Mouse (Mus musculus): ENCODE data around the gene Fam19a1. TPM values are rescaled to one million over a fixed set of nuclear protein-coding genes. Genes with fewer than 3 reads are reported as not detected.

The Fam19a1 gene
- total and polyA plus RNA-seq, 3 experiments, result not detected

DNA sequence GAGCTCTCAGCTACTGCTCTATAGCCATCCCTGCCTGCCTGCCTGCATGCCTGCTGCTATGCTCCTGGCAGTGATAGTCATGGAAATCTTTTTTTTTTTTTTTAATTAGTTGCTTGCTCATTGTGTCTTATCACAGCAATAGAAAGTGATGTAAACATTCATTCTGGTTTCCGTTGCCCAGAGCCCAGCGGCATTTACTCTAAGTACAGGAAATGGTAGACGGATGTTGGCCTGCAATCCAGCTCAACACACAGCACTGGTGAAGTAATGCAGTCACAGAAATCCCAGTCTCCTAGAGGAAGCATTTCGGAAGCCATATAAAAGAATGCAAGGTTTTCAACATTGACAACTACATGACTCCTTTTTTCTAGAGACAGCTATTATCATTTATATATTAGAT is 153.5 kb downstream of the Fam19a1 start:
- no peak overlapping the region for H3K9ac ChIP-seq (ENCODE audit: low read depth, low read length)
- no peak for TF ChIP-seq CTCF (IDR thresholded peaks at IDR 0.05)
- H3K27me3 ChIP-seq (ENCODE audit: control insufficient read depth, insufficient read depth, low read length), result no peaks in the 10 kb centered on the region
- H3K79me2 ChIP-seq (replicated peaks; ENCODE audit: control insufficient read depth, insufficient read depth, low read length), result no peaks in the 10 kb centered on the region
- H3K4me1 ChIP-seq (ENCODE audit: control insufficient read depth, insufficient read depth, low read length), result no peaks in the 10 kb centered on the region
- no peak overlapping the region for H3K27ac ChIP-seq
- H3K4me3 ChIP-seq, result no peak overlapping the region
- WGBS, result 38% methylated on average over 4 of the region's 4 CpGs
- no peaks in the 10 kb centered on the region for H3K36me3 ChIP-seq (ENCODE audit: control insufficient read depth, insufficient read depth, low read length)
- intact Hi-C loops (cut with DNase I), result no loop called here
- DNase-seq, result no peak

DNA sequence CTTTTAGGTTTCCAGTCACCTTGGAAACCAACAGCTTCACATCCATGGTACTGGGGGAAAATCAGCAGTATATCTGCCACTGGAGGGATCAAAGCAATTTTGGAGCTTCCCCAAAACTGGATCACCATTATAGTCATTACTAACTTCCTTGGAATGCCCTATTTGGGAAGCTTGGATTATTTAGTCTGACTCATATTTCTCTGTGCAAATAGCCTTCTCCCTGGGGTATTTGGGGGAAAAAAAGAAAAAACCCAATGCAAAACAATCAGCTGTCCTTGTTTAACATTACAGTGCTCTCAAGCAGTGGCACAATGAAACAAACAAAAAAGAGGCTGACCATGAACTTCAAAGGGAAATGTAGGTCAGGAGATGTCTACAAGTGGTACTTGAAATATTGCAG is 155.8 kb downstream of the Fam19a1 start:
- no peaks in the 10 kb centered on the region for H3K27me3 ChIP-seq (ENCODE audit: control insufficient read depth, insufficient read depth, low read length)
- no peak for DNase-seq
- intact Hi-C loops (cut with DNase I), result no loop called here
- no peaks in the 10 kb centered on the region for H3K4me1 ChIP-seq (ENCODE audit: control insufficient read depth, insufficient read depth, low read length)
- no peaks in the 10 kb centered on the region for H3K36me3 ChIP-seq (ENCODE audit: control insufficient read depth, insufficient read depth, low read length)
- no peaks in the 10 kb centered on the region for H3K79me2 ChIP-seq (replicated peaks; ENCODE audit: control insufficient read depth, insufficient read depth, low read length)
- H3K4me3 ChIP-seq, result no peak overlapping the region
- TF ChIP-seq EP300 (IDR thresholded peaks at IDR 0.05; ENCODE audit: insufficient read depth, low read depth, low read length) (no peak), POLR2A (IDR thresholded peaks at IDR 0.05; ENCODE audit: insufficient read depth, low read depth, low read length) (no peak), CTCF (IDR thresholded peaks at IDR 0.05) (no peak)
- H3K9ac ChIP-seq (ENCODE audit: low read depth, low read length), result no peak overlapping the region
- no peak overlapping the region for H3K27ac ChIP-seq

DNA sequence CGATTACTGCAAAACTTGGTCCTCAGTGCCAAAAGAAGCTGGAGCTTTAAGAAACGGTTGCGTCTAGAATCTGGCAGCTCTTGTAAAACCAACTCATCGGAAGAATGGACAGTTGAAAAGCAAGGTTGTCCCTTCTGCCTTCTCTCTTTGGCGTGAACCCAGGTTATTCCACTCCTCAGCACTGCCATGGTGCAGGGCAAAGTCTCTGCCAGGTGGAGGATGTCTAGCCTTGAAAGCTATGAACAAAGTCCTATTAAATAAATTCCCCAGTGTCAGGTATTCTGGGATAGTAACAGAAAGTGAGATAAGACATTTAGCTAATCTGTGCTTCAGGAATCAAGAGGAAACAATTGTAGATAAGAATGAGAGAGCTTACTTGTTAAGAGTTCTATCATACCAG is 157.5 kb downstream of the Fam19a1 start:
- DNase-seq, result no peak
- H3K4me3 ChIP-seq, result no peak overlapping the region
- H3K36me3 ChIP-seq (ENCODE audit: control insufficient read depth, insufficient read depth, low read length), result no peaks in the 10 kb centered on the region
- intact Hi-C loops (cut with DNase I), result no loop called here
- no peaks in the 10 kb centered on the region for H3K4me1 ChIP-seq (ENCODE audit: control insufficient read depth, insufficient read depth, low read length)
- no peak overlapping the region for H3K27ac ChIP-seq
- TF ChIP-seq EP300 (IDR thresholded peaks at IDR 0.05; ENCODE audit: insufficient read depth, low read depth, low read length), result no peak
- TF ChIP-seq POLR2A (IDR thresholded peaks at IDR 0.05; ENCODE audit: insufficient read depth, low read depth, low read length), result no peak
- TF ChIP-seq CTCF (IDR thresholded peaks at IDR 0.05), result no peak
- H3K9ac ChIP-seq (ENCODE audit: low read depth, low read length), result no peak overlapping the region
- no peaks in the 10 kb centered on the region for H3K27me3 ChIP-seq (ENCODE audit: control insufficient read depth, insufficient read depth, low read length)
- WGBS, result 81% methylated on average over 5 of the region's 5 CpGs
- no peaks in the 10 kb centered on the region for H3K79me2 ChIP-seq (replicated peaks; ENCODE audit: control insufficient read depth, insufficient read depth, low read length)

DNA sequence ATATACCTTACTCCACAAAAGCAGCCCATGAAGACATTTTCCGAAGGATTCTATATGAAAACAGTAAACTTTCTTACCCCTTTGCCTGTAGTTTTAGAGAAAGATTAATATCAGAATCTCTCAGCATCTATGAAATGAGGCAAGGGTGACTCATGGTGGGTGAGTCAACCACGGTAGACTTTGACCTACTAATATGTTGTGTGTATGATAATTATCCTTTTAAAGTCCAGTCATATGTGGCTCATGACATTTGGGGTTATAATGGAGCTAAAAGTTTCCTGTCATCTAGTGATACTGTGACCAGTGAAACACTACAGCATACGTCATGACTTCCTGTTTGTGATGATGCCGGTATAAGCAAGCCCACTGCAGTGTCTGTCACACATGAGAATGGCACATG is 170.8 kb downstream of the Fam19a1 start:
- Histone ChIP-seq H3K27ac (no peak overlapping the region), H3K4me3 (no peak overlapping the region), H3K9ac (ENCODE audit: low read depth, low read length) (no peak overlapping the region), H3K79me2 (replicated peaks; ENCODE audit: control insufficient read depth, insufficient read depth, low read length) (no peaks in the 10 kb centered on the region), H3K36me3 (ENCODE audit: control insufficient read depth, insufficient read depth, low read length) (no peaks in the 10 kb centered on the region), H3K27me3 (ENCODE audit: control insufficient read depth, insufficient read depth, low read length) (no peaks in the 10 kb centered on the region), H3K4me1 (ENCODE audit: control insufficient read depth, insufficient read depth, low read length) (no peaks in the 10 kb centered on the region)
- DNase-seq, result no peak
- intact Hi-C loops (cut with DNase I), result no loop called here
- TF ChIP-seq CTCF (IDR thresholded peaks at IDR 0.05) (no peak), EP300 (IDR thresholded peaks at IDR 0.05; ENCODE audit: insufficient read depth, low read depth, low read length) (no peak), POLR2A (IDR thresholded peaks at IDR 0.05; ENCODE audit: insufficient read depth, low read depth, low read length) (no peak)
- 64% methylated on average over 4 of the region's 4 CpGs for whole genome bisulfite sequencing

DNA sequence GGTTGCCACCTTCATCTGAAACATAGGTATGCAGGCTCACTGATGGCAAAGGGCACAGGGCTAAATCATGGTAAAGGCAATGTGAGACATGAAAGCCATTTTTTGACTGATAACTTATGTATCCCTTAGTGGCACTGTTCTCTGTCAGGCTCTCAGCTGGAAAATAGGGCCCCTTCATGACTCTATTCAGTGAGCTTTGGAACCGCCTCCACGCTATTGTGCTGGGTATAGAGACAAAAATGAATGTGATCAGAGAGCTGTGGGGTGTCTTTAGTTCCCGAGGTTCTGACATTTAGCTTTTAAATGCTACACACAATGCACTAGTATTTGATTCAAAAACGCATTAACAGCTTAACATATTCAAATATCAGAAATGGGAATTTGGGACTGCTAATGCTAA is 171.6 kb downstream of the Fam19a1 start:
- H3K4me1 ChIP-seq (ENCODE audit: control insufficient read depth, insufficient read depth, low read length), result no peaks in the 10 kb centered on the region
- no peak overlapping the region for H3K4me3 ChIP-seq
- no peak overlapping the region for H3K9ac ChIP-seq (ENCODE audit: low read depth, low read length)
- no peak overlapping the region for H3K27ac ChIP-seq
- no peaks in the 10 kb centered on the region for H3K79me2 ChIP-seq (replicated peaks; ENCODE audit: control insufficient read depth, insufficient read depth, low read length)
- no peaks in the 10 kb centered on the region for H3K27me3 ChIP-seq (ENCODE audit: control insufficient read depth, insufficient read depth, low read length)
- TF ChIP-seq CTCF (IDR thresholded peaks at IDR 0.05), result no peak
- no peak for TF ChIP-seq EP300 (IDR thresholded peaks at IDR 0.05; ENCODE audit: insufficient read depth, low read depth, low read length)
- no peak for TF ChIP-seq POLR2A (IDR thresholded peaks at IDR 0.05; ENCODE audit: insufficient read depth, low read depth, low read length)
- no peak for DNase-seq
- intact Hi-C loops (cut with DNase I), result no loop called here
- 81% methylated on average over 4 of the region's 4 CpGs for WGBS
- H3K36me3 ChIP-seq (ENCODE audit: control insufficient read depth, insufficient read depth, low read length), result no peaks in the 10 kb centered on the region

DNA sequence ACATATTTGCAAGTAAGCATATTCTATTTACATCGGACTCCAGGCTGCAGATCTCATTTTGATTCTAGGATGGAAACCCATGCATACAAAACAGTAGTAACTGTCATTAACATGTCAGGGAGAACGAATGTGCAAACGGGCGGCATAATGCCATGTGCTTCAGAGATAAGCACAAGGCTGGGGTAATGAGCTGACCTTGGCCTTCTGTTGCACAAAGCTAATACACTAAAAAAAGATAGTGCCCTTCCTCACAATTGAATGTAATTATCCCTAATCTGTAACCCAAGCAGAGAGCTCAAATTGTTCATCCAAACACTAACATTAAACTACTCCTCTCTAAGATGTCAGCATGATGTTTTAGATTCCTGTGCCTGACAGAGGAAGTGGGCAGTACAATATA is 173.3 kb downstream of the Fam19a1 start:
- H3K4me1 ChIP-seq (ENCODE audit: control insufficient read depth, insufficient read depth, low read length), result no peaks in the 10 kb centered on the region
- 44% methylated on average over 4 of the region's 4 CpGs for WGBS
- DNase-seq, result no peak
- no peaks in the 10 kb centered on the region for H3K36me3 ChIP-seq (ENCODE audit: control insufficient read depth, insufficient read depth, low read length)
- H3K9ac ChIP-seq (ENCODE audit: low read depth, low read length), result no peak overlapping the region
- H3K27me3 ChIP-seq (ENCODE audit: control insufficient read depth, insufficient read depth, low read length), result no peaks in the 10 kb centered on the region
- intact Hi-C loops (cut with DNase I), result no loop called here
- H3K79me2 ChIP-seq (replicated peaks; ENCODE audit: control insufficient read depth, insufficient read depth, low read length), result no peaks in the 10 kb centered on the region
- no peak for TF ChIP-seq EP300 (IDR thresholded peaks at IDR 0.05; ENCODE audit: insufficient read depth, low read depth, low read length)
- TF ChIP-seq CTCF (IDR thresholded peaks at IDR 0.05), result no peak
- TF ChIP-seq POLR2A (IDR thresholded peaks at IDR 0.05; ENCODE audit: insufficient read depth, low read depth, low read length), result no peak
- no peak overlapping the region for H3K4me3 ChIP-seq
- no peak overlapping the region for H3K27ac ChIP-seq

Measured in heart, adult 2 months (tissue).